ENCODE assay signal across 8 mouse cellular contexts in the genomic region with DNA sequence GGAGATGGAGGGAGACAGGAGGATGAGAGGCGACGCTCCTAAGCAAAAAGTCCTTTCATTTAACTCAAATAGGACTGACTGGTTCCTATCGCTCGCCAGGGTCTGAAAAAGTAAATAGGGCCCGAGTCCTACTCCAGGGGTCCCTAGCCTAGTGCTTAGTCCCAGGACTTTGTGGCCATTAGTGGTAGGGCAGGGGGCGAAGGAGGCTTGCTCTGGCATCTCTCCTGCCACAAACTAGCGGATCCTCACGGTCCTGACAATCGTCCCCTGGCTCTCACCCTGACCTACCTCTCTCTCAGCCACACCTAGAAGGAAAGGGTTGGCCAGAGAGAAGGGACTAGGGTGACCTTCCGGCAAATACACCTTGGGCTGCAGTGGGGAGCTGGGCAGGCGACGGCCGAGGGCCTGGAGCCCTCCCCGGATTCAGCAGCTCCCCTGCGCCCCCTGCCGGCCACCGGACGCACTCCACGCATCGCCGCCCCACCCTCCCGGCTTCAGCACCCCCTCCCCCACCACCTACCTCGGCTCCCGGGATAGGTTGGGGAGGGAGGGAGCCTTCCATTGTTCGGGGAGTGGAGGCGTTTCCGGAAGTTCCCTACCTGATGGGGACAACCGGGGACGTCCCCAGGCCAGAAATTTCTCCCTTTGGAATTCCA.
DNase-seq lines count a peak whose midpoint lies in the region; ATAC-seq and TF ChIP-seq lines count a peak whose summit lies in the region.

No protein-coding gene starts in this region.

- H3K9ac ChIP-seq in heart, embryonic 12.5 days = peak overlapping the region; percentile 32; the same call in 1 of the 2 replicates
- peak overlapping the region; percentile 60 for H3K9ac ChIP-seq in kidney, embryonic 16.5 days (replicated peaks; ENCODE audit: low read length)
- H3K9ac ChIP-seq in midbrain, postnatal 0 days (replicated peaks; ENCODE audit: low read length, poor library complexity, severe bottlenecking) = peak overlapping the region; percentile 48

- DNase-seq in B cell, adult 2 months = peak; percentile 80 to 81
- DNase-seq in liver = peak; percentile 84
- peak; percentile 71 for DNase-seq in midbrain, postnatal 0 days (ENCODE audit: low spot score)
- DNase-seq in spleen, adult 2 months (ENCODE audit: low read depth in 1 of 2, low spot score in 2 of 2) = peak in 1 of 2 experiments; percentile 62

- no peaks in the 10 kb centered on the region for H3K36me3 ChIP-seq in heart, embryonic 12.5 days
- H3K36me3 ChIP-seq in kidney, embryonic 16.5 days (ENCODE audit: insufficient read depth, low read length) = no peaks in the 10 kb centered on the region
- no peaks in the 10 kb centered on the region for H3K36me3 ChIP-seq in midbrain, postnatal 0 days (ENCODE audit: insufficient read depth, low read length)
- H3K36me3 ChIP-seq in spleen, adult 2 months (ENCODE audit: control insufficient read depth, insufficient read depth, low read length) = no peaks in the 10 kb centered on the region

- H3K9me3 ChIP-seq in heart, embryonic 12.5 days (replicated peaks) = no peaks in the 10 kb centered on the region
- H3K9me3 ChIP-seq in kidney, embryonic 16.5 days (ENCODE audit: low read length) = no peaks in the 10 kb centered on the region
- H3K9me3 ChIP-seq in midbrain, postnatal 0 days (ENCODE audit: low read length) = no peaks in the 10 kb centered on the region

- 13% methylated on average over 29 of the region's 29 CpGs for WGBS in heart, embryonic 12.5 days
- WGBS in kidney, embryonic 16.5 days = 14% methylated on average over 26 of the region's 29 CpGs
- 17% methylated on average over 23 of the region's 29 CpGs for WGBS in midbrain, postnatal 0 days
- 25% methylated on average over 29 of the region's 29 CpGs for WGBS in spleen, adult 2 months

- TF ChIP-seq POLR2A in bone marrow macrophage, adult 2 months (IDR thresholded peaks at IDR 0.05; ENCODE audit: borderline replicate concordance, low read depth, low read length) = no peak
- TF ChIP-seq POLR2A in spleen, adult 2 months (IDR thresholded peaks at IDR 0.05; ENCODE audit: low read depth, low read length) = no peak

- H3K4me2 ChIP-seq in heart, embryonic 12.5 days = peak overlapping the region; percentile 71
- peak overlapping the region; percentile 67 for H3K4me2 ChIP-seq in kidney, embryonic 16.5 days (replicated peaks; ENCODE audit: low read depth, low read length)
- H3K4me2 ChIP-seq in midbrain, postnatal 0 days (ENCODE audit: low read depth, low read length, poor library complexity, severe bottlenecking) = peak overlapping the region; percentile 65

- H3K27me3 ChIP-seq in heart, embryonic 12.5 days (replicated peaks) = no peaks in the 10 kb centered on the region
- H3K27me3 ChIP-seq in kidney, embryonic 16.5 days (ENCODE audit: insufficient read depth, low read length) = no peaks in the 10 kb centered on the region
- no peaks in the 10 kb centered on the region for H3K27me3 ChIP-seq in midbrain, postnatal 0 days (ENCODE audit: insufficient read depth, low read length)
- H3K27me3 ChIP-seq in spleen, adult 2 months (ENCODE audit: control insufficient read depth, insufficient read depth, low read length) = no peaks in the 10 kb centered on the region

- TF ChIP-seq CTCF in bone marrow macrophage, adult 2 months (IDR thresholded peaks at IDR 0.05; ENCODE audit: low read depth, low read length) = peak; percentile 80
- peak; percentile 77 for TF ChIP-seq CTCF in midbrain, postnatal 0 days (IDR thresholded peaks at IDR 0.05)
- TF ChIP-seq CTCF in spleen, adult 2 months (IDR thresholded peaks at IDR 0.05; ENCODE audit: extremely low read depth, insufficient read depth, insufficient read length, insufficient replicate concordance) = peak; percentile 78

- H3K4me3 ChIP-seq in bone marrow macrophage, adult 2 months (ENCODE audit: insufficient read depth, low read length) = peak overlapping the region; percentile 29; the same call in 1 of the 2 replicates
- peak overlapping the region; percentile 47 for H3K4me3 ChIP-seq in heart, embryonic 12.5 days
- peak overlapping the region; percentile 50 for H3K4me3 ChIP-seq in kidney, embryonic 16.5 days (ENCODE audit: low read length)
- peak overlapping the region; percentile 32 for H3K4me3 ChIP-seq in midbrain, postnatal 0 days (ENCODE audit: low read depth, low read length)
- H3K4me3 ChIP-seq in spleen, adult 2 months (ENCODE audit: extremely low read depth, insufficient read depth, insufficient read length) = no peak overlapping the region

- no peak overlapping the region for H3K27ac ChIP-seq in bone marrow macrophage, adult 2 months (ENCODE audit: insufficient read depth, low read depth, low read length)
- H3K27ac ChIP-seq in heart, embryonic 12.5 days (ENCODE audit: poor library complexity, severe bottlenecking) = peak overlapping the region; percentile 79
- H3K27ac ChIP-seq in kidney, embryonic 16.5 days (ENCODE audit: low read length) = peak overlapping the region; percentile 57
- no peak overlapping the region for H3K27ac ChIP-seq in midbrain, postnatal 0 days (ENCODE audit: low read depth, low read length)
- no peak overlapping the region for H3K27ac ChIP-seq in spleen, adult 2 months (ENCODE audit: insufficient read depth, low read length)

- peak; percentile 69; the same call in 1 of the 2 replicates for ATAC-seq in erythroblast, adult 5-6 weeks (replicated peaks; ENCODE audit: low FRiP score, poor library complexity, severe bottlenecking)
- ATAC-seq in heart, embryonic 12.5 days (ENCODE audit: insufficient number of reproducible peaks, low FRiP score) = peak; percentile 75
- ATAC-seq in kidney, embryonic 16.5 days (ENCODE audit: low FRiP score, low TSS enrichment) = peak; percentile 86
- ATAC-seq in midbrain, postnatal 0 days (ENCODE audit: low FRiP score) = peak; percentile 76

- H3K4me1 ChIP-seq in bone marrow macrophage, adult 2 months (ENCODE audit: control insufficient read depth, insufficient read depth, low read length) = peaks cover 17% of the 10 kb centered on the region
- H3K4me1 ChIP-seq in heart, embryonic 12.5 days (replicated peaks) = peaks cover 30% of the 10 kb centered on the region
- peaks cover 40% of the 10 kb centered on the region for H3K4me1 ChIP-seq in kidney, embryonic 16.5 days (ENCODE audit: insufficient read depth, low read length)
- peaks cover 13% of the 10 kb centered on the region; the same call in 1 of the 2 replicates for H3K4me1 ChIP-seq in midbrain, postnatal 0 days (ENCODE audit: insufficient read depth, low read length)
- no peaks in the 10 kb centered on the region; the same call in 1 of the 2 replicates for H3K4me1 ChIP-seq in spleen, adult 2 months (ENCODE audit: control insufficient read depth, insufficient read depth, insufficient read length)

Comparison
In these comparisons a context has a peak if more than half of its experiments do, and no peak if none do; other contexts are left out.
1. H3K27ac ChIP-seq: peak in heart, embryonic 12.5 days (single experiment) and kidney, embryonic 16.5 days (single experiment); none in bone marrow macrophage, adult 2 months (single experiment), midbrain, postnatal 0 days (single experiment) and spleen, adult 2 months (single experiment).
2. Peak in every context shown above with its lines, with median percentiles within 50 percentile points of each other: CTCF ChIP-seq, ATAC-seq, H3K4me2 ChIP-seq and H3K9ac ChIP-seq.